Mouse (Mus musculus) cerebellum, adult 18-20 months (tissue): ENCODE results near the gene Akr1b7.
"Not testable (repeated sequence)": the region's sequence is repeated elsewhere in the genome, so short reads cannot be mapped to it uniquely, and the experiment has no call there.

Experiments
- DNase-seq, 2 experiments: peaks; one replicate each; pipeline ENCODE4 v3.0.0; 2021

Gene Akr1b7

DNA sequence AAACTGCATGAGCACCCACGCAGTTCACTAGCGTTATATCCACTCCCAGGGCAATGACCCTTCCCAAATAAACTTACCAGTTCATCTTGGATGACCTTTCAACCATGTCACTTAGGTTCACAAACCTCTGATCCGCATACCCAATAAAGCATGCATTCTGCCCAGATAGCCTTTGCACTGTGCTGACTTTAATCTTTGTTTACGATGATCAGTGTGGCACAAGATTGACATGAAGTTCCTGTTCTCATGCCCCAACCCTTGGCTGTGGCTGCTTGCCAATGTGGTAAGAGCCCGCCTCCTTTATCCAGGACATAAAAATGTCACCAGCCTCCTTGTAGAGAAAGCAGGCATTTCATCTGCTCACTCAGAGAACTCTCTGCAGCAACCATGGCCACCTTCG is at the start of gene Akr1b7:
TSS of gene Akr1b7 (plus strand) at position 312 of the 400 bp plus-strand sequence.
- DNase-seq = no peak

DNA sequence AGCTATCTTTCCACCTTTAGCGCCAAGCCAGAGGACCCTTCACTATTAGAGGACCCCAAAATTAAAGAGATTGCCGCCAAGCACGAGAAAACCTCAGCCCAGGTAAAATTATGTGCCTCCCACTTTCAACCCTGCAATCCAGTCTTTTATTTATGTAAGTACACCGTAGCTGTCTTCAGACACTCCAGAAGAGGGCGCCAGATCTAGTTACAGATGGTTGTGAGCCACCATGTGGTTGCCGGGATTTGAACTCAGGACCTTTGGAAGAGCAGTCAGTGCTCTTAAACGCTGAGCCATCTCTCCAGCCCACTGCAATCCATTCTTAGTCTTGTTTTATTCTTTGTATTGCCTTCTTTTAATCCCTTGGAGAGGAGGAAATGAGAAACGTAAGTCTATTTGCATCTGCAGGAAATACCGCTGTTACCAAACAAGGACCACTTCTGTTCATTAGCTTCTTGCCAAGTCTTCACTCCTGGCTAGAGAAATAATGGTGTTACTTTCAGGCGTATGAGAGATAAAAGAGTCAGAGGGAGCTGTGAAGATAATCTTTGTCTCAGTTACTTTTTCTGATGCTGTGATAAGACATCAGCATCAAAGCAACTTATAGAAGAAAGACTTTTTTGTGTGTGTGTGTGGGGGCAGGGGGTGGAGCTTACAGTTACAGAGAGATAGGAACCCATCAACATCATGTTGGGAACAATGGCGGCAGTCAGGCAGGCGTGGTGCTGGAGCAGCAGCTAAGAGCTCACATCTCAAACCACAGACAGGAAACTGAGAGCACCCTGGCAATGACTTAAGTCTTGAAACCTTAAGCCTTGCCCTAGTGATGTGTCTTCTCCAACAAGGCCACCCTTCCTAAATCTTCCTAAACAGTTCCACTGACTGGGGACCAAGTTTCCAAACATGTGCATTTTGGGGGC is 47.7 kb upstream of the Akr1b7 start:
- DNase-seq = no peak

DNA sequence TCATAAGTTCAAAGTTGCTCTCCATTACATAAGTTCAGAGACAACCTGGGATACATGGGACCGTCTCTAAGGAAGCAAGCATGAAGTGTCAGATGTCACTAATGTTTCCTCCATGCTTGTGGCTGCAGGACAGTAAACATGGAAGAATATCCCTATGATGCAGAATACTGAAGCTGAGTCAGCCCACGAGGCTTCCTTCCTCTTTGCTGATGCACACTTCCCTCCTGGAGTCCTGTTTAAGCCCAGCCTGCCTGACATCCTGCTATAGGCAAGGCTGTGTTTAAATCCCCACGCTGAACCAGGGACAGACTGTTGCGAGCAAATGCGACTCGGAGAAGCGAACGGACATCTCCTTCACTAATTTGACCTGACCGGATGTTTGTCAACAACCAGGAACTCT is 44.1 kb upstream of the Akr1b7 start:
- no peak for DNase-seq

DNA sequence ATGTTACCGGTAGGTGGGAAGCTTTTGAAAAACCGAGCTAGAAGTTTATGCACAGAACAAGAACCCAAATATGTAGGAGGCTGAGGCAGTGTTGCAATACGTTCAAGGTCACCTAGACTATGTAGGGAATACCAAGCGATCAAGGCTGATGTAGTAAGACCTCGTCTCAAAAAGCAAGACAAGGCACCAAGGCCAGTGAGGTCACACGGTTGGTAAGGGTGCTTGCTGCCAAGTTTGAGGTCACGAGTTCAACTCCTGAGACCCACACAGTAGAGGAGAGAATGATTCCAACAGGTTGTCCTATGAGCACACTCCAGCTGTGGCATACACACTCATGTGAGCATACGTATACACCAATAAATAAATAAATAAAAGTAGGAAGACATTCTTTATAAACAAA is 42.1 kb upstream of the Akr1b7 start:
- no peak for DNase-seq

- peak; percentile 73 to 85 for DNase-seq
Observed at GRCm38 (mm10) chr6:34371700-34372351, 40.3 kb upstream of the Akr1b7 start.

- no peak for DNase-seq
Observed at GRCm38 (mm10) chr6:34373841-34374240, 38.3 kb upstream of the Akr1b7 start.

- not testable (repeated sequence) for DNase-seq
Observed at GRCm38 (mm10) chr6:34375888-34376287, 36.2 kb upstream of the Akr1b7 start.

DNA sequence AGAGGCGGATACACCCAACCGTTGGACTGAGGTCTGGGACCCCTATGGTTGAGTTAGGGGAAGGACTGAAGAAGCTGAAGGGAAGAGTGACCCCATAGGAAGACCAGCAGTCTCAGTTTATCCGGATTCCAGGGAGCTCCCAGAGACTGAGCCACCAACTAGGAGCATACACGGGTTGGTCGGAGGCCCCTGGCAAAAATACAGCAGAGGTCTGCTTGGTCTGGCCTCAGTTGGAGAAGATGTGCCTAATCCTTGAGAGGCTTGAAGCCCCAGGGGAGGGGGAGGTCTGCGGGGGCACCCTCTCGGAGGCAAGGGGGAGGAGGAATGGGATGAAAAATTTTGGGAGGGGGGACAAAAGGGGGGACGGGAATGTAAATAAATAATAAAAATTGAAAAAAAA is 28.7 kb upstream of the Akr1b7 start:
- DNase-seq = no peak

DNA sequence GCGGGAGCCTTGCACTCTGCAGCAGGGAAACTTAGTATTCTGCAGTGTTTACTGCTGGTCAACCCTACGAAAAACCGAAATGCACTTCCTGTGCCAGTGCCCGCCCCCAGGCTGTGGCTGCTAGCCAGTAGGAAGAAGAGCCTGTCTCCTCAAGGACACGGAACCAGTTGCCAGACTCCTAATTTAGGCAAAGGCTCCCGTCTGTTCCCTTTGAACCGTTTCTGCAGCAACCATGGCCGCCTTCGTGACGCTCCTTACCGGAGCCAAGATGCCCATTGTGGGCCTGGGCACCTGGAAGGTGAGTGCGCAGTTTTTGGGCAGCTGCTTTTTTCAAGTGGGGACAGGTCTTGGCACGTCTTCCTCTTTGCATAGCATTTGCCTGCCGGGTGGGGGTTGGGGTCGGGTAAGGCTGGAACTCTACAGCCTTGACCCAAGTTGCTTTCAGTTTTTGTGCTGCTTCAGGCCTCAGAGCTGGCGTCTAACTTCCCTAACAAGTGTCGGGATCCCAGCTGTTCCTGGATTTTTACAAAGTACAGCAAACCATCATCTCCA is 27.9 kb upstream of the Akr1b7 start, which contains the start of gene Akr1b10:
TSS of gene Akr1b10 (plus strand) at position 109 of the 552 bp plus-strand sequence.
- peak; percentile 73 to 74 for DNase-seq

DNA sequence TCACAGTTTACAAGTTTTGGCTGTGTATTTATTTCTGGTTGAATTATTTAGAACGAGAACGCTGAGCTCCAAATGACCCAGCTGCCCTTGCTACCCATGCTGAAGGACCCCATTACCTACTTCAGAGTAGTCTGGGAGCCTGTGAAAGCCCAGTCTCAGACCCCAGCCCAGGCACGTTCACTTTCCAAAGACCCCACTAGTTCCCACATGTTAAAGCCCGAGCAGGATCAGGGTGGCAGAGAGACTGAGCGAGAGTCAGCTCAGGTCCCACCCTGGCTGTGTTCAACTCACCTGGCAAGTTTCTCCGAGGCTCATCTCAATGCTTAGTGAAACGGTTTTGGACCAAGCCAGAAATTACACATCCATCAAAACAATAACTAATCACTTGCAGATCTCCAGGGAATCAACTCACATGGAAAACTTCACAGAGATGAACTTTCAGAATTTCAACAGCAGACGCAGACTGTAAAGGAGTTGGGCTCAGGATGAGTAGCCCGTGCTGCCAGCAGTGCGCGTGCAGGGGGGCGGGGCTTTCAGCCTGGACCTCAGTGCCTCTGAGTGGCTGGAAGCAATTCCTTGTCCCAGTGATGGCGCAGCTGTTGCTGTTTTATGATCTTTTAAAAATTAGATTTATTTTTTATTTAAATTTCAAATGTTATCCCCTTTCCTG is 27.3 kb upstream of the Akr1b7 start:
- DNase-seq = peak; percentile 29 to 39

GRCm38 (mm10) chr6:34388420-34389156 is 23.5 kb upstream of the Akr1b7 start:
- no peak for DNase-seq

- DNase-seq = no peak
Observed at GRCm38 (mm10) chr6:34395897-34396296, 16.2 kb upstream of the Akr1b7 start.

- DNase-seq = no peak
Observed at GRCm38 (mm10) chr6:34398431-34398830, 13.7 kb upstream of the Akr1b7 start.

DNA sequence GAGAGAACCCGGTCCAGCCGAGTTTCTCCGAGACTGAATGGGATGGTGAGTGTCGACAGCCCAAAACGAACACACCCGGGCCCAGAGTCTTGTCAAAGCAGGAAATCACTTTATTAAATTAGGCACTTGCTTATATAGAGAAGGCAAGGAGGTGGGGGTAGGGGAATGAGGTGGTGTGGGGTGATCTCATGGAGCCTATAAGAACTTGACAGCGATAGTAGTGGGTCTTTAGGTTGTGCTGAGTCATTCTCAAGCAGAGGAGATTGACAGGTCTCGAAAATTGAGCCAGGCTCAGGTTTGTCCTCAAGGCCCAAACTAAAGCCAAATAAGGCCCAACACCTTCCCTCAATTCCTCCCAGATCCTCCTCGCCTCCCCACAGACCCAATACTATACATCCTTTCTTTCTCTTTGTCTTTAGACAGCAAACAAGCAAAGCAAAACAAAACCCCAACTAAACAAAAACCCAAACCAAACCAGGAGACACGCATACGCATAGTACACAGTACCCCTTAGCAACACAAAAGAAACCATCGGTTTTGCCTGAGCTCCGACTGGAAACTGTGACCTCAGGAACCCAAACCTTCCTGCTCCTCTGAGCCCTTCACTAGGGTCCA is 12.4 kb upstream of the Akr1b7 start:
- DNase-seq = no peak

- no peak for DNase-seq
Observed at GRCm38 (mm10) chr6:34400696-34401095, 11.4 kb upstream of the Akr1b7 start.

DNA sequence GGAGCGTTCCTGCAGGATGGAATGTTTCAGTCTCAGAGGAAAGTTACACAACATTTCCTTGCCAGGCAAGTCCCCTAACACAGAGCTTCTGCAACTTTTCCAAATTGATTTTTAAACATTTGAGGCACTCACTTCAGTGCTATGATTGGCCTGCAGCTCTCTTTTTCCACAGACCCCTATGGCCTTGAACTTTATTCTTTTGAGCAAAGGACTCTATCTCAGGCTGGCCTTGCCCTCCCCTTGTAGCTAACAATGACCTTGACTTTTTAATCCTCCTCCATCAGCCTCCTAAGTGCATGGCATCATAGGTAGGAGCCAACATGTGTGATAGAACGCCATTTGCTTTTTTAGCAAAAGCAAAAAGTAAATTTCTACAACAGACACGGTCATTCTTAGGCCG is 5.4 kb upstream of the Akr1b7 start:
- no peak for DNase-seq

- DNase-seq = no peak
Observed at GRCm38 (mm10) chr6:34407403-34407802, 4.7 kb upstream of the Akr1b7 start.

DNA sequence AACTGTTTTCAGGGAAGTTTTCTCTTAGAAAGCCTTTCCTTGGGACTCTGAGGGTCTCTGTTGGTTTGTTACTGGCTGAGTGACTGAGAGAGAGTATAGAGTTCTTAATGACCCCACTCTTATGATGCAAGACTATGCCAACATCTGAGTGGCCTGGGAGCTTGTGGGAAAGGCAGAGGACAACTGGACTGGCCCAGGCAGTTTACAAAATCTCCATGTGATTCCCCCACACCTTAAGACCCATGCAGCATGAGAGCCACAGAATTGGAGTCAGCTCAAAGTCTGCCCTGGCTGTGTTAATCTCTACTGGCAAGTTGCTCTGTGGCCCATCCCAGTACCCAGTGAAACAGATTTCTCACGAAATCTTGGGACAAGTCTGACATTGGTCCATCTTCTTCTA is 554 bp downstream of the Akr1b7 start:
- DNase-seq = no peak

DNA sequence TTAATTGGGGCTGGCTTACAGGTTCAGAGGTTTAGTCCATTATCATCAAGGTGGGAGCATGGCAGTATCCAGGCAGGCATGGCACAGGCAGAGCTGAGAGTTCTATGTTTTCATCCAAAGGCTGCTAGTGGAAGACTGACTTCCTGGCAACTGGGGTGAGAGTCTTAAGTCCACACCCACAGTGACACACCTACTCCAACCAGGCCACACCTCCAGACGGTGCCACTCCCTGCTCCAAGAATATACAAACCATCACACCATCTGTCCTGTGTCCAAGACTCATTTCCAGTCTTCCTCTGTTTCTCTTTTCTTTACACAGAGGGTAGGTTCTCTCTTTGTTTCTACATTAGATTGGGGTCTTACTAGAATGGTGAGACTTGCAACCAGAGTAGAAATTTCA is 1.3 kb downstream of the Akr1b7 start:
- not testable (repeated sequence) for DNase-seq

GRCm38 (mm10) chr6:34416521-34416920 is 4.4 kb downstream of the Akr1b7 start:
- DNase-seq = no peak

DNA sequence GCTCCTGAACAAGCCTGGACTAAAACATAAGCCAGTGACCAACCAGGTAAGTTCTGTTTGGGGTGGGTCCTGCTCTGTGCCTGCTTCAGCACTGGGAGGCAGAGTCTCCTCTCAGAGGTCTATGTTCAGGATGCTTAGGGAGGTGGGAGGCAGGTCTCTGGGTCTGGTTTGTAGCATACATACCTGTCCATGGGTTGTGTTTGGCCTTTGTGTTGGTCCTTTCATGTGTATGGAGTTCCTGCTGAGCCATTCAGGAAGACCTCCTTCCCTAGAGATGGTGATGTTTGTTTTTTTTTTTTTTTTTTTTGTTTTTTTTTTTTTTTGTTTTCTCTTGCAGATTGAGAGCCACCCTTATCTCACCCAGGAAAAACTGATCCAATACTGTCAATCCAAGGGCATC is 6.9 kb downstream of the Akr1b7 start:
- no peak for DNase-seq

DNA sequence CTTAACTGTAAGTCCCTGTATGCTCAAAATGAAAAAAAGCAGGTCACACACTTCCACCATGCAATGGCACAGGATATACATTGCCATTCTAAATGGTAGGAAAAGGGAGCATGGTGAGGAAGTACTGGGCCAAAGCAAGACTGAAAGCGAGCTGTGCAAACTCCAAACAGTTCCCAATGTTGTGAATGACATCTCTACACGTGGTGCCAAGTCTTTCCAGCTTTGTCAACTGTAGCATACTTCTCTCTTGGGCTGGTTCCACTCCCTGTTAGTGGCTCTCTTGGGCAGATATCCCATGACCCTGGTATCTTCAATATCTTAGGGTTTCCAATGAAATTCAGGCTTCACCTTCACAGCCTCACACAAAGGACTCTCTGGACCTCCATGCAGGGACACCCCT is 26.9 kb downstream of the Akr1b7 start:
- DNase-seq = no peak
